Mouse (Mus musculus) heart, embryonic 13.5 days (tissue): ENCODE results near the gene Olfr906. TPM values are rescaled to one million over a fixed set of nuclear protein-coding genes. Genes with fewer than 3 reads are reported as not detected.

ENCODE experiments used
- ATAC-seq: fragments of 200-750 bp; cut with Nextera tagmentation; 2 replicates; pipeline ENCODE4 v1.8.0; 2017; ENCODE audit warnings: moderate TSS enrichment; ENCODE audit not compliant: insufficient number of reproducible peaks, low FRiP score, low TSS enrichment; ENCODE audit errors: extremely low read depth
- H3K27ac ChIP-seq: fragments of 300-500 bp; sonication (generic); replicated peaks from 2 replicates; pipeline ENCODE4 v1.5.1; 2015; ENCODE audit warnings: moderate library complexity, mild to moderate bottlenecking, inconsistent platforms
- H3K27me3 ChIP-seq: fragments of 300-500 bp; sonication (generic); replicated peaks from 2 replicates; pipeline ENCODE4 v1.6.1; 2015; ENCODE audit warnings: mild to moderate bottlenecking, inconsistent platforms
- H3K36me3 ChIP-seq: fragments of 300-500 bp; sonication (generic); 2 replicates; pipeline ENCODE4 v1.6.1; 2015; ENCODE audit warnings: mild to moderate bottlenecking, inconsistent platforms
- H3K4me1 ChIP-seq: fragments of 300-500 bp; sonication (generic); 2 replicates; pipeline ENCODE4 v1.6.1; 2015; ENCODE audit warnings: inconsistent platforms
- H3K4me2 ChIP-seq: fragments of 300-500 bp; sonication (generic); 2 replicates; pipeline ENCODE4 v1.6.1; 2015; ENCODE audit warnings: inconsistent platforms, mild to moderate bottlenecking, moderate library complexity
- H3K4me3 ChIP-seq: fragments of 300-500 bp; sonication (generic); 2 replicates; pipeline ENCODE4 v1.5.1; 2015; ENCODE audit warnings: moderate library complexity, mild to moderate bottlenecking, inconsistent platforms
- H3K9ac ChIP-seq: fragments of 300-500 bp; sonication (generic); 2 replicates; pipeline ENCODE4 v1.6.1; 2015; ENCODE audit warnings: inconsistent platforms, mild to moderate bottlenecking, moderate library complexity
- H3K9me3 ChIP-seq: fragments of 300-500 bp; sonication (generic); 2 replicates; pipeline ENCODE4 v1.6.1; 2016; ENCODE audit warnings: inconsistent platforms
- WGBS: fragments of 180-500 bp; shearing (Covaris S2); methylation state at CpG from one replicate; pipeline ENCODE4 v1.1.7; 2015; ENCODE audit warnings: mixed read lengths; 5-methylcytosine and 5-hydroxymethylcytosine counted together
- polyA plus RNA-seq: library from polyadenylated mRNA; unstranded; fragments of >200 nt; fragmentation: Nextera tagmentation; extraction: Ambion mirVana; gene quantifications from 2 replicates; pipeline ENCODE4 v1.2.1, GENCODE M21; 2015

The Olfr906 gene
- polyA plus RNA-seq, result not detected in 2 replicates

DNA sequence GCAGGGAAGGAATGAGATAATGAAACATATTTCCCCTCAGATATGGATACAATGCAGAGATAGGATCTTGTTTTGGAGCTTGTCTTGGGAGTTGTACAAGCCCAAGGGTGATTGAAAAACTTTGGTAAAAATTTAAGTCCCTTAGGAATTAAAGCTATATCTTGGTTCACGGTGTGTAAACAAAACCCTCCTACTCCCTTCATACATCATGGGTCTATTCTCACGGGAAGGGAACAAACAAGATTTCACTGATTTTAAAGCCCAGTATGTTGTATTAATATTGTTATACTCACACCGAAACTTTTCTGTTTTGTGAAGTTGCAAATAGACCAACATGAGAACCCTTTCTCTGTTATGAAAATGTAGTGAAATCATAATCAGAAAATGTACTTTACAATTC is at the start of gene Olfr906:
Olfr906 (plus strand) TSS at position 301 of the 400 bp plus-strand sequence.
- no peak within 1 kb of the TSS for H3K4me2 ChIP-seq
- no peaks in the 10 kb centered on the region for H3K4me1 ChIP-seq
- no peaks in the 10 kb centered on the region for H3K9me3 ChIP-seq
- no peak for ATAC-seq
- H3K4me3 ChIP-seq, result no peak within 1 kb of the TSS
- H3K36me3 ChIP-seq, result no peaks in the 10 kb centered on the region
- no peaks in the 10 kb centered on the region for H3K27me3 ChIP-seq
- H3K9ac ChIP-seq, result no peak within 1 kb of the TSS
- 67% methylated on average over 3 of the region's 3 CpGs for WGBS
- no peak within 1 kb of the TSS for H3K27ac ChIP-seq

DNA sequence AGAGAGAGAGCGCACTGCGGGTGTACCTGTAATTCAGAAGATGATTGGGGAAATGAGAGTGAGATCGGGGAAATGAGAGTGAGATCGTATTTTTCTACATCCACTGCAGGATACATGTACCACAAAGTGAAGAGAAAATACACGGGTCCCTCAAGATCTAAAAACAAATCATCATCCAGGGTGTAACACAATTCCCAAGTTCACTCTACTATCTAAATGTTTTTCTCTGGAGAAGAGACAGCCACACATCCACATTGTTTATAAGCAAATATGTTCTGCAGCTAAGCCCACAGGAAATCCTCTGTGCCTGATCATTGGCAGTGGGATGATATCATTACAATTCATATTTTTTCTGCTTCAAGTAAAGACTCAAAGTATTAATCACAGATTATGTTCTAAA is 39.5 kb upstream of the Olfr906 start, which contains the start of gene Olfr902:
Olfr902 (plus strand) TSS at position 301 of the 400 bp plus-strand sequence.
- Histone ChIP-seq H3K4me3 (no peak within 1 kb of the TSS), H3K27me3 (no peaks in the 10 kb centered on the region), H3K9me3 (no peaks in the 10 kb centered on the region), H3K9ac (no peak within 1 kb of the TSS), H3K4me2 (no peak within 1 kb of the TSS), H3K36me3 (no peaks in the 10 kb centered on the region), H3K4me1 (no peaks in the 10 kb centered on the region), H3K27ac (no peak within 1 kb of the TSS)
- no peak for ATAC-seq
- WGBS, result 83% methylated on average over 5 of the region's 5 CpGs

DNA sequence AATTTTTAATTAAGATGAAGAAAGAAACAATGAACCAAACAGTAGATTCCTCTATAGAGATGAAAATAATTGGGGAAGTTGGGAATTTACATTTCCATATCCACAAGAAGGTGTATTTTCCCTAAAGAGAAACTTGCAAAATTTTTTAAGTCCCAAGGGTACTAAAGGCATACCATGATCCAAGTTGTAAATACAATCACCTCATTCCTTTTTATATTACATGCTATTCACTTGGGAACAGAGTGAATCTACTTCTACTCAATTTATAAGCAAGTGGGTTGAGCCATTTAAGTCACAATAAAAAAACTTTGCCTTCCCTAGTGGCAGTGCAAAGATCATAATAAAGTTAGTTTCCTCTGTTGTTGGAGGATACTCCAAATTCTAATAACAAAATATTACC is 24.0 kb upstream of the Olfr906 start, which contains the start of gene Olfr904:
Olfr904 (plus strand) TSS at position 301 of the 400 bp plus-strand sequence.
- H3K27me3 ChIP-seq, result no peaks in the 10 kb centered on the region
- H3K36me3 ChIP-seq, result no peaks in the 10 kb centered on the region
- H3K4me2 ChIP-seq, result no peak within 1 kb of the TSS
- H3K9ac ChIP-seq, result no peak within 1 kb of the TSS
- no peak for ATAC-seq
- no peaks in the 10 kb centered on the region for H3K9me3 ChIP-seq
- no peak within 1 kb of the TSS for H3K27ac ChIP-seq
- no peak within 1 kb of the TSS for H3K4me3 ChIP-seq
- no peaks in the 10 kb centered on the region for H3K4me1 ChIP-seq

DNA sequence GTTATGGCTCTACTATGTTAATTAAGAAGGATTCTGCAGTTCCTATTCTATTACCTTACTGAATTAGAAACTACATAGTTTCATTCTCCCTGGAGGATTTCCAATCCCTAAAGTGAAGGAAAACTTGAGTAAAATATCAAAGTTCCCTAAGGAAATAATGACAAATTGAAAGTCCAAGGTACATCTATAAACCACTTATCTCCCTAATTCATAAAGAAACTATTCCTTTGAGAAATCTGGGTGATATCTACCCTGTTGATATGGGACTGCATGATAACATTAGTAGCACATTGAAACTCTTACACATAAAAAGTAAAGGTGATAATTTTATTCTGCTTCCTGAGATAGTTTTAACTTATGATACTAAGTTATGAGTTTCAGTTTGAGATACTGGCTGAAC is 16.1 kb upstream of the Olfr906 start, which contains the start of gene Olfr905:
Olfr905 (plus strand) TSS at position 301 of the 400 bp plus-strand sequence.
- H3K4me1 ChIP-seq, result no peaks in the 10 kb centered on the region
- no peak within 1 kb of the TSS for H3K9ac ChIP-seq
- H3K4me3 ChIP-seq, result no peak within 1 kb of the TSS
- ATAC-seq, result no peak
- H3K4me2 ChIP-seq, result no peak within 1 kb of the TSS
- H3K27ac ChIP-seq, result no peak within 1 kb of the TSS
- no peaks in the 10 kb centered on the region for H3K9me3 ChIP-seq
- no peaks in the 10 kb centered on the region for H3K27me3 ChIP-seq
- H3K36me3 ChIP-seq, result no peaks in the 10 kb centered on the region

DNA sequence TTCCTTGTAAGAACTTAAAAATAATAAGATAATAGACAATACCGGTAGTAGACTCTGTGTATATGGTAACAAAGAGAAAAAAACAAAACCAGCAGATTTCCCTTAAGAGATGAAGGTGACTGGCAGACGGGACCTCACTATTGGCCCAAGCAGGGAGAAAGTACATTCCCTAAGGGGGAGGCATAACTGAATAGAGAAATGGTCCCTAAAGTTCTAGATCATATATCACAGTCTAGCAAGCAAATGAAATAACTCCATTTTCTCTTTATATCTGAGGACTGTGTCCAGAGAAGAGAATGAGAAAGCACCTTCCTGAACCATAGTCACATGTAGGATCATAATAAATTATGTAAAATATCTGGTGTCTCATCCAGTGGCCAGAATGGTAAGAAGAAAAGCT is 8.6 kb downstream of the Olfr906 start, which contains the start of gene Olfr907:
Olfr907 (plus strand) TSS at position 301 of the 400 bp plus-strand sequence.
- Histone ChIP-seq H3K9me3 (no peaks in the 10 kb centered on the region), H3K4me2 (no peak within 1 kb of the TSS), H3K4me1 (no peaks in the 10 kb centered on the region), H3K27ac (no peak within 1 kb of the TSS), H3K4me3 (no peak within 1 kb of the TSS), H3K9ac (no peak within 1 kb of the TSS), H3K36me3 (no peaks in the 10 kb centered on the region), H3K27me3 (no peaks in the 10 kb centered on the region)
- ATAC-seq, result no peak
- WGBS, result 65% methylated on average over 2 of the region's 2 CpGs

DNA sequence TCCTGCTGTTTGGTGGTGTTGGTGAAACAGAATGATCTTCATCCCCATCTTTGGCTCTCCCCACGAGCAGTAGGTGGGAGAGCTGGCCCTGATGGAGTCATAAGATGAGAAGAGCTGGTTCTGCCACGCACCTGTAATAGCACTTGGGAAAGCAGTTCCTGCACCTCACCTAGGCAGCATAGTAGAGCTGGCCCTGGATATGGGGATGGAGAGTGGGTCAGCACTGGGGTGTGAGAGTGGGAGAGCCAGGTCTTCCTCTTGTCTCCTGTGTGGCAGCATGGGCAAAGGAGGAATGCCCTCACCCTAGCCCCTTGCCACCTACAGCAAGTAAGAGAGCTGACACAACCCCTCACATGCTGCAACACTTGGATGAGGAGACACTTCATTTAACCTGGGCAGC is 25.5 kb downstream of the Olfr906 start:
- no peak overlapping the region for H3K4me3 ChIP-seq
- H3K9me3 ChIP-seq, result no peaks in the 10 kb centered on the region
- H3K36me3 ChIP-seq, result no peaks in the 10 kb centered on the region
- H3K4me2 ChIP-seq, result no peak overlapping the region
- ATAC-seq, result no peak
- 58% methylated on average over 2 of the region's 2 CpGs for WGBS
- no peaks in the 10 kb centered on the region for H3K27me3 ChIP-seq
- no peak overlapping the region for H3K27ac ChIP-seq
- no peak overlapping the region for H3K9ac ChIP-seq
- H3K4me1 ChIP-seq, result no peaks in the 10 kb centered on the region

DNA sequence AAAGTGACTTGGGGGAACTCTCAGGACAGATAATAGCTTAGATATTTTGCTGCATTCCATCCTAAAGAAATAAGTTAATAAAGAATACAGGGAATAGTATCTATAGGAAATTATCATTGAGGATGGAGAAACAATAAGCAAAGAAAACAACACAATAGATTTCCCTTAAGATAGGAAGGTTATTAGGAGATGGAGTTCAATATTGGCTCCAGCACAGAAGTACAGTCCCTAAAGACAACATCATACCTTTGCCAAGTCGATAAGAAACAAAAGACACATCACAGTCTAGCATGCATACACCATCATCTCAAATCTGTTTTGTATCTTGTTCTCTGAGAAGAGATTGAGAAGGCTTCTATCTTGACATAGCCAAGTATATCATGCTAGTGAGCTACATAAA is 34.4 kb downstream of the Olfr906 start, which contains the start of gene Olfr911-ps1:
Olfr911-ps1 (plus strand) TSS at position 301 of the 400 bp plus-strand sequence.
- H3K27ac ChIP-seq, result no peak within 1 kb of the TSS
- H3K36me3 ChIP-seq, result no peaks in the 10 kb centered on the region
- H3K9ac ChIP-seq, result no peak within 1 kb of the TSS
- no peak within 1 kb of the TSS for H3K4me2 ChIP-seq
- H3K9me3 ChIP-seq, result no peaks in the 10 kb centered on the region
- WGBS, result 56% methylated on average over 1 of the region's 1 CpGs
- no peaks in the 10 kb centered on the region for H3K4me1 ChIP-seq
- no peak for ATAC-seq
- H3K27me3 ChIP-seq, result no peaks in the 10 kb centered on the region
- no peak within 1 kb of the TSS for H3K4me3 ChIP-seq

DNA sequence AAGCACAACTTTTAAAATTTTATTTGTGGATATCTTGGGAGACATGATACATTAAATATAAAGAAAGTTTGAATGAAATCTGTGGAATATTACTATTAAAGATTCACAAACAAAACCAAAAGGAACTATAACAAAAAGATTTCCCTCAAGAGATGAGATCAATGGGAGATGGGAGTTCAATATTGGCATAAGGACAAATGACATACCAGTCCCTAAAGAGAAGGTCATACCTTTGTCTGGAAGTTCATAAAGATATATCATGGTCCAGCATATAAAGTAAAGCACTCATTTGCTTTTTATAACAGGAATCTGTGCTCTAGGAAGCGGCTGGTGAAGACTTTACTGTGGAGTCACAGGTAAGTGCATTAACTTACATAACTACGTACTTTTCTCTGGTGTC is 50.7 kb downstream of the Olfr906 start, which contains the start of gene Olfr910:
Olfr910 (plus strand) TSS at position 301 of the 400 bp plus-strand sequence.
- Histone ChIP-seq H3K4me1 (no peaks in the 10 kb centered on the region), H3K27me3 (no peaks in the 10 kb centered on the region), H3K9ac (no peak within 1 kb of the TSS), H3K27ac (no peak within 1 kb of the TSS), H3K4me2 (no peak within 1 kb of the TSS), H3K4me3 (no peak within 1 kb of the TSS), H3K36me3 (no peaks in the 10 kb centered on the region), H3K9me3 (0 out of 2 replicates have a peak, but pooled peaks cover under 1% of the 10 kb centered on the region)
- ATAC-seq, result no peak
- WGBS, result 76% methylated on average over 2 of the region's 2 CpGs

Other genes with a start within 250 kb of the Olfr906 start
- gene Olfr143, start 234.3 kb upstream of the Olfr906 start, polyA plus RNA-seq, result not detected in 2 replicates
- gene Olfr895, start 219.2 kb upstream of the Olfr906 start, polyA plus RNA-seq, result not detected in 2 replicates
- gene Olfr896-ps1, start 196.0 kb upstream of the Olfr906 start, polyA plus RNA-seq, result not detected in 2 replicates
- not detected in 2 replicates for gene Olfr25, start 158.0 kb upstream of the Olfr906 start, polyA plus RNA-seq
- not detected in 2 replicates for gene Olfr898, start 138.7 kb upstream of the Olfr906 start, polyA plus RNA-seq
- gene Olfr250, start 120.2 kb upstream of the Olfr906 start, polyA plus RNA-seq, result not detected in 2 replicates
- gene Olfr251, start 110.0 kb upstream of the Olfr906 start, polyA plus RNA-seq, result not detected in 2 replicates
- not detected in 2 replicates for gene Olfr147, start 85.4 kb upstream of the Olfr906 start, polyA plus RNA-seq
- not detected in 2 replicates for gene Olfr901, start 57.6 kb upstream of the Olfr906 start, polyA plus RNA-seq
- not detected in 2 replicates for gene Olfr902, start 39.4 kb upstream of the Olfr906 start, polyA plus RNA-seq
- gene Olfr904, start 23.9 kb upstream of the Olfr906 start, polyA plus RNA-seq, result not detected in 2 replicates
- not detected in 2 replicates for gene Olfr905, start 16.0 kb upstream of the Olfr906 start, polyA plus RNA-seq
- gene Olfr907, start 8.7 kb downstream of the Olfr906 start, polyA plus RNA-seq, result not detected in 2 replicates
- not detected in 2 replicates for gene Olfr911-ps1, start 34.5 kb downstream of the Olfr906 start, polyA plus RNA-seq
- gene Olfr910, start 50.8 kb downstream of the Olfr906 start, polyA plus RNA-seq, result not detected in 2 replicates
- gene Olfr912, start 93.1 kb downstream of the Olfr906 start, polyA plus RNA-seq, result not detected in 2 replicates
- gene Olfr913, start 105.7 kb downstream of the Olfr906 start, polyA plus RNA-seq, result not detected in 2 replicates
- not detected in 2 replicates for gene Olfr914, start 118.0 kb downstream of the Olfr906 start, polyA plus RNA-seq
- not detected in 2 replicates for gene Olfr916, start 172.8 kb downstream of the Olfr906 start, polyA plus RNA-seq
- gene Olfr917, start 178.8 kb downstream of the Olfr906 start, polyA plus RNA-seq, result not detected in 2 replicates
- not detected in 2 replicates for gene Olfr918, start 187.5 kb downstream of the Olfr906 start, polyA plus RNA-seq
- not detected in 2 replicates for gene Olfr919, start 216.6 kb downstream of the Olfr906 start, polyA plus RNA-seq
- 16.3 and 18.8 TPM in 2 replicates for gene Vwa5a, start 231.2 kb downstream of the Olfr906 start, polyA plus RNA-seq